Mouse (Mus musculus): ENCODE results near the gene Pnkp. TPM values are rescaled to one million over a fixed set of nuclear protein-coding genes. Genes with fewer than 3 reads are reported as not detected.

Gene Pnkp
- total RNA-seq, 2 experiments from 2014 or later, result 18.6 to 21.1 TPM

GRCm38 (mm10) chr7:44851625-44852234, 5.2 kb upstream of the Pnkp start:
- intact Hi-C loops (cut with DNase I), result no loop called here

GRCm38 (mm10) chr7:44852259-44853027, 4.5 kb upstream of the Pnkp start:
- DNase-seq, result no peak

More at GRCm38 (mm10) chr7:44851625-44852234, 5.2 kb upstream of the Pnkp start:
- DNase-seq, result no peak

GRCm38 (mm10) chr7:44853065-44853464, 3.9 kb upstream of the Pnkp start:
- DNase-seq, result no peak
- intact Hi-C loops (cut with DNase I), result no loop called here

More at GRCm38 (mm10) chr7:44852259-44853027, 4.5 kb upstream of the Pnkp start:
- intact Hi-C loops (cut with DNase I), result no loop called here

- intact Hi-C loops (cut with DNase I), result loop anchor here (2.0 kb wide), 1 partner anchor 15 kb away; the partner anchor contains the start of gene Ptov1
- DNase-seq, result no peak
Measured at GRCm38 (mm10) chr7:44853596-44854355, 3.2 kb upstream of the Pnkp start.

GRCm38 (mm10) chr7:44854356-44855031, 2.4 kb upstream of the Pnkp start:
- intact Hi-C loops (cut with DNase I), result loop anchor here (2.0 to 5.0 kb wide), 2 partner anchors 14 to 43 kb away; partner anchors contain the start of genes Fuz and Ptov1
- DNase-seq, result peak; percentile 83 to 92

GRCm38 (mm10) chr7:44855036-44855435, 1.9 kb upstream of the Pnkp start:
- intact Hi-C loops (cut with DNase I), result loop anchor here (2.0 to 5.0 kb wide), 2 partner anchors 14 to 42 kb away; partner anchors contain the start of genes Fuz and Ptov1
- DNase-seq, result no peak

GRCm38 (mm10) chr7:44856265-44856916, 548 bp upstream of the Pnkp start:
- no peak for DNase-seq
- intact Hi-C loops (cut with DNase I), result loop anchor here (5.0 kb wide), 1 partner anchor 41 kb away; the partner anchor contains the start of gene Fuz

- no peak for DNase-seq
- intact Hi-C loops (cut with DNase I), result loop anchor here (5.0 kb wide), 1 partner anchor 39 kb away; the partner anchor contains the start of gene Fuz
Measured at GRCm38 (mm10) chr7:44857905-44858304, 966 bp downstream of the Pnkp start.

- intact Hi-C loops (cut with DNase I), result loop anchor here (5.0 kb wide), 1 partner anchor 37 kb away; the partner anchor contains the start of gene Fuz
- no peak for DNase-seq
Measured at GRCm38 (mm10) chr7:44859896-44860295, 3.0 kb downstream of the Pnkp start.

- peak; percentile 68 to 76 for DNase-seq
- intact Hi-C loops (cut with DNase I), result no loop called here
Measured at GRCm38 (mm10) chr7:44860576-44861428, 3.9 kb downstream of the Pnkp start.

- intact Hi-C loops (cut with DNase I), result no loop called here
- DNase-seq, result no peak
Measured at GRCm38 (mm10) chr7:44861429-44861816, 4.5 kb downstream of the Pnkp start.

GRCm38 (mm10) chr7:44862434-44862833, 5.5 kb downstream of the Pnkp start:
- no peak for DNase-seq
- intact Hi-C loops (cut with DNase I), result no loop called here

GRCm38 (mm10) chr7:44863210-44863609, 6.3 kb downstream of the Pnkp start:
- DNase-seq, result no peak
- intact Hi-C loops (cut with DNase I), result no loop called here

- intact Hi-C loops (cut with DNase I), result no loop called here
- DNase-seq, result no peak
Measured at GRCm38 (mm10) chr7:44863982-44864494, 7.1 kb downstream of the Pnkp start.

- intact Hi-C loops (cut with DNase I), result no loop called here
- no peak for DNase-seq
Measured at GRCm38 (mm10) chr7:44864595-44865542, 7.9 kb downstream of the Pnkp start.

GRCm38 (mm10) chr7:44866276-44867009, 9.5 kb downstream of the Pnkp start:
- intact Hi-C loops (cut with DNase I), result no loop called here
- DNase-seq, result peak; percentile 68
